Mouse (Mus musculus) hindbrain, embryonic 15.5 days (tissue): ENCODE data around the gene Ctsf. TPM values are rescaled to one million over a fixed set of nuclear protein-coding genes. Genes with fewer than 3 reads are reported as not detected.

Experiments used
- ATAC-seq: fragments of 200-750 bp; cut with Nextera tagmentation; 2 replicates; pipeline ENCODE4 v1.8.0; 2017; ENCODE audit warnings: low read depth, moderate number of reproducible peaks, moderate TSS enrichment; ENCODE audit not compliant: low FRiP score
- H3K27ac ChIP-seq: fragments of 300-500 bp; sonication (generic); replicated peaks from 2 replicates; pipeline ENCODE4 v1.5.1; 2015; ENCODE audit warnings: mild to moderate bottlenecking, inconsistent platforms
- H3K27me3 ChIP-seq: fragments of 300-500 bp; sonication (generic); 2 replicates; pipeline ENCODE4 v1.6.1; 2015; ENCODE audit warnings: control low read depth, inconsistent platforms
- H3K36me3 ChIP-seq: fragments of 300-500 bp; sonication (generic); 2 replicates; pipeline ENCODE4 v1.6.1; 2015; ENCODE audit warnings: control low read depth, inconsistent platforms
- H3K4me1 ChIP-seq: fragments of 300-500 bp; sonication (generic); replicated peaks from 2 replicates; pipeline ENCODE4 v1.6.1; 2015; ENCODE audit warnings: control low read depth, inconsistent platforms
- H3K4me2 ChIP-seq: fragments of 300-500 bp; sonication (generic); 2 replicates; pipeline ENCODE4 v1.6.1; 2015; ENCODE audit warnings: moderate library complexity, mild to moderate bottlenecking, inconsistent platforms
- H3K4me3 ChIP-seq: fragments of 300-500 bp; sonication (generic); 2 replicates; pipeline ENCODE4 v1.5.1; 2015; ENCODE audit warnings: mild to moderate bottlenecking, inconsistent platforms
- H3K9ac ChIP-seq: fragments of 300-500 bp; sonication (generic); 2 replicates; pipeline ENCODE4 v1.6.1; 2015; ENCODE audit warnings: inconsistent platforms
- H3K9me3 ChIP-seq: fragments of 300-500 bp; sonication (generic); 2 replicates; pipeline ENCODE4 v1.6.1; 2016; ENCODE audit warnings: control low read depth, inconsistent platforms
- WGBS: fragments of 180-500 bp; shearing (Covaris S2); methylation state at CpG from one replicate; pipeline ENCODE4 v1.1.7; 2015; 5-methylcytosine and 5-hydroxymethylcytosine counted together
- polyA plus RNA-seq: library from polyadenylated mRNA; unstranded; fragments of >200 nt; fragmentation: Nextera tagmentation; extraction: Ambion mirVana; gene quantifications from 2 replicates; pipeline ENCODE4 v1.2.1, GENCODE M21; 2015

The Ctsf gene
- polyA plus RNA-seq, 1 experiment from 2014 or later = 76.5 TPM

DNA sequence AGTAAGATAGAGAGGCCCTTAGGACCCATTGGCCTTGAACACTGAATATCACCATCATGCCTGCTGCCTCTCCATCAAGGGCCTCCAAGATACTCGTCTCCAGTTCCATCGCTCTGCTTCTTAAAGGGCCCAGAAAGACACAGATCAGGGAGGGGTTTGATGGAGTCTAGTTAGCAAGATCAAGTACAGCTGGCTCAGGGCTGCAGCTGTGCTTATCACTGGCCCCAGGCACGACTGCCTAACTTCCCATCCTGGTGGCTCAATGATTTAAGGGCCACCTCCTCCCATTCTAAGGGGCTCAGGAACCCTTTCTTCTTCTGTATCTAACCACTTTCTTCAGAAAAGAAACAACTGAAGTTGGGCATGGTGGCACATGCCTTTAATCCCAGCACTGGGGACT is 36.9 kb downstream of the Ctsf start:
- peaks cover 11% of the 10 kb centered on the region; the same call in 1 of the 2 replicates for H3K36me3 ChIP-seq
- no peak overlapping the region for H3K27ac ChIP-seq
- H3K9me3 ChIP-seq = no peaks in the 10 kb centered on the region
- ATAC-seq = no peak
- no peak overlapping the region for H3K4me2 ChIP-seq
- WGBS = 90% methylated on average over 3 of the region's 3 CpGs
- H3K4me3 ChIP-seq = no peak overlapping the region
- H3K9ac ChIP-seq = no peak overlapping the region
- H3K4me1 ChIP-seq = no peaks in the 10 kb centered on the region
- no peaks in the 10 kb centered on the region for H3K27me3 ChIP-seq

DNA sequence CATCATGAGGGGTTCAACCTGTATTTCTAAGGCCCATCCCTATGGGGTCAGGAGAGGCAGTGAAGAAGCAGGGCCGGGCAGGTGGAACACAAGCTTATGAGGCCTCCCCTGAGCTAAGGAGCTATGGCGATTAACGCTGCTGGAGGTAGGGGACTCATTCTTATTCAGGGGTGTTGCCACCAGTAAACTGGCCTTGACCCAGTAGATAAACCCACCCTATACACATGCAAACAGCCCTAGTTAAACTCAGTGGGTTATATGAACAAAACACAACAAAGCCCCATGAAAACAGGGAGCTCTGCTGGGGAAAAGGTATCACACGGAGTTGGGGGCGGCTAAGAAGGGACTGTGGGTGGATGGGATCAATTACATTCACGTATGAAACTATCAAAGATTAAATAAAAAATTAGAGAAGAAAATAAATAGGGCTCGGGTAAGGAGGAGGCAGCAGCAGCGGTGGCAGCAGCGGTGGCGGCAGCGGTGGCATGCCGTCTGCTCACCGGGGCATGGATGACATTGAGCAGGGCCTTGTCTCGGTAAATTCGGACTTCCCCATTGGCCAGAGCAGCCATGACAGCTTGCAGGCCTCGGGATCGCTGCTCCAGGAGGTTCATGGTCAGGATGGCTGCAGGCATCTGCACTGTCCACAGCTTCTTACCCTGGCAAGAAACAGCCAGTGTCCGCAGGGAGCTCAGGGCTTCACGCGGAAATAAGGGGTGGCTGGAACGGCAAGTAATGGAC is 42.0 kb downstream of the Ctsf start:
- no peak overlapping the region for H3K4me2 ChIP-seq
- no peaks in the 10 kb centered on the region for H3K27me3 ChIP-seq
- no peak for ATAC-seq
- H3K4me1 ChIP-seq = no peaks in the 10 kb centered on the region
- no peaks in the 10 kb centered on the region for H3K9me3 ChIP-seq
- no peak overlapping the region for H3K27ac ChIP-seq
- 55% methylated on average over 21 of the region's 21 CpGs for WGBS
- H3K9ac ChIP-seq = no peak overlapping the region
- no peak overlapping the region for H3K4me3 ChIP-seq
- H3K36me3 ChIP-seq = peaks cover 20% of the 10 kb centered on the region

DNA sequence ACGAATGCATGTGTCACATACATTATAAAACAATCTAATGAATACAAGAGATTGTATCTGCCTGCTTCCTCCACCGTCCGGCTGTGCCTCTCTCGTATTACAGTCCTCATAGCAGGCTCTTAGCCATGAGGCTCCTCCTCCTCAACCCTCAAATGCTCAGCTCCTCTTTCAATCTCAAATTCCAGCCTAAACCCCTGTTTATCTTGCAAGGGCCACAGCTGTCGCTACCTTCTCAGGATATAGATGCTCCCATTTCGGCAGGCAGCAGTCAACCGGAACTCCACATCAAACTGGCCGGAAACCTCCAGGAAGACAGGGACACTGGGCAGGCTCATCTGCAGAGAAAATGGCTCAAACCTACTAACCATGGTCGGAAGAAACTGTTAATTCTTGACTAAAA is 44.0 kb downstream of the Ctsf start:
- Histone ChIP-seq H3K27me3 (no peaks in the 10 kb centered on the region), H3K27ac (no peak overlapping the region), H3K4me1 (no peaks in the 10 kb centered on the region), H3K36me3 (peaks cover 22% of the 10 kb centered on the region), H3K4me3 (no peak overlapping the region), H3K9ac (no peak overlapping the region), H3K4me2 (no peak overlapping the region), H3K9me3 (no peaks in the 10 kb centered on the region)
- ATAC-seq = no peak
- 89% methylated on average over 9 of the region's 9 CpGs for WGBS

DNA sequence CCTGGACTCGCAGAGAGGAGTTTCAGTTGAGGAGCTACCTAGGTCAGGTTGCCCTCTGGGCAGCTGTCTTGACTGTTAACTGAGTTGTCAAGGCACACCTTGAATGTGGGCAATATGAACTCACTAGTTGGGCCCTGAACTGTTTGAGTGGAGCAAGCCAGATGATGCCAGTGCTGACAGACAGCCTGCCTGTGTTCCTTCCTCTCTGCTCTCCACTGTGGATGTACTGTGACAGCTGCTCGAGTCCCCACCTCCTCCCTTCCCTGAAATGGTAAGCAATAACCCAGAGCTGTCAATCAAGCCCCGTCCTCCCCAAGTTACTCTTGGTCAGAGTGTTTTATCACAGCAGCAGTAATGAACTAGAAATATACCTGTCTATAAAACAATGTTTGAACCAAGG is 45.0 kb downstream of the Ctsf start:
- ATAC-seq = no peak
- Histone ChIP-seq H3K27ac (no peak overlapping the region), H3K4me3 (no peak overlapping the region), H3K36me3 (peaks cover 22% of the 10 kb centered on the region), H3K27me3 (no peaks in the 10 kb centered on the region), H3K4me2 (no peak overlapping the region), H3K9ac (no peak overlapping the region), H3K9me3 (no peaks in the 10 kb centered on the region), H3K4me1 (0 out of 2 replicates have a peak, but pooled peaks cover under 1% of the 10 kb centered on the region)
- 81% methylated on average over 3 of the region's 3 CpGs for WGBS

DNA sequence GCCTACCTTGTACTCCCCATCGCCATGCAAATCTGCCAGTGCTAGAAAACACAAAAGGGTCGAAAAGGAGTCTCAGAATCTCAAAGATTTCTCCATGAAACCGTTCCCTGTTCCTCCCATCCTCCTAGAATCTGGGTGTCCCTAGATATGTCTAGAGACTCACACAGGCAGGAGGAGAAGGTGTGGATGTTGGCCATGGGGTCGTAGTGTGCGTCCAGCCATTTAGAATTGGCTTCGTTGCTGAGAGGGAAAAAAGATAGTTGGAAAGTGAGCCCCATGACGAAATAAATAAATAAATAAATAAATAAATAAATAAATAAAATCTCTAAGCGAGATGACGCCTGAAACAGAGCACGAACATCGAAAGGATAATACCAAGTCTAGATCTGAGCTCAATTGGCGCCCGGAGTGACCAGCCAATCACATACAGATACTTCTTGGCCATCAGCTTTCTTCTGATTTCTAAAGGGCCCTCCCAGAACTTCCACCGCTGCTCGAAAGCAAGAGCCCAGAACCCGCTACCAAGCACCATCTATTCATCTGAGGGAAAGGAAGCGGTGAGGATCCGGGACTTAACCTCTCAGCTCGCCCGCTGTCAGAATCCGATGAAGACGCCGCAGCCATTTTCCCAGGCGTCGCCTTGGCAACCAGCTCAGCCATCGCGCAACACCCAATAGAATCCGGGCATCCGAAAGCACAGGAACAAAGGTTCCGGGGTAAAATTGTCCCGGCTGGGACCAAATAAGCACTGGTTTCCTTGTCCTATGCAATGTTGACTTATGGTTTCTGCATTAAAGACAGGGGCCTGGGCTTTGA is 51.3 kb downstream of the Ctsf start, which contains the start of gene Bbs1:
TSS of gene Bbs1 (minus strand) at position 650 of the 816 bp plus-strand sequence.
- H3K27ac ChIP-seq = peak within 1 kb of the TSS; percentile 89
- H3K36me3 ChIP-seq = peaks cover 37% of the 10 kb centered on the region
- no peaks in the 10 kb centered on the region for H3K27me3 ChIP-seq
- peak within 1 kb of the TSS; percentile 87 for H3K4me3 ChIP-seq
- ATAC-seq = peak; percentile 71
- WGBS = 8% methylated on average over 31 of the region's 31 CpGs
- peak within 1 kb of the TSS; percentile 76 for H3K9ac ChIP-seq
- peak within 1 kb of the TSS; percentile 67 for H3K4me2 ChIP-seq
- H3K9me3 ChIP-seq = no peaks in the 10 kb centered on the region
- H3K4me1 ChIP-seq = peaks cover 14% of the 10 kb centered on the region

DNA sequence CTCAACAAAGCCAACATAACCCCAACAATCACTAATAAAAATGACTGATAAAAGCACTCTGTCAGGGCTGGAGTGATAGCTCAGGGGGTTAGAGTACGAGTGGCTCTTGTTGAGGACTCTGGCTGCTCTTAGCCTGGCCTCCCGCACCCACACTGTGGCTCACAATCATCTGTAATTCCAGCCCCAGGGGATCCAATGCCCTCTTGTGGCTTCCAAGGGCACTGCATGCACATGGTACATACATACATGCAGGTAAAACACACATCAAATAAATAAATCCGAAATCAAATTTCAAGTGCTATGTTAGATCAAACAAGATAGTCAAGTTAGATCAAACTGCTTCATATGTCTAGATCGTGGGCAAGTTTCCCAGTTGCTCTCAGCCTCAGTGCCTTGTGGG is 53.2 kb downstream of the Ctsf start:
- no peak for ATAC-seq
- Histone ChIP-seq H3K36me3 (peaks cover 43% of the 10 kb centered on the region), H3K4me2 (no peak overlapping the region), H3K9me3 (no peaks in the 10 kb centered on the region), H3K27me3 (no peaks in the 10 kb centered on the region), H3K9ac (no peak overlapping the region), H3K27ac (no peak overlapping the region), H3K4me1 (peaks cover 14% of the 10 kb centered on the region), H3K4me3 (no peak overlapping the region)
- 90% methylated on average over 4 of the region's 4 CpGs for WGBS

DNA sequence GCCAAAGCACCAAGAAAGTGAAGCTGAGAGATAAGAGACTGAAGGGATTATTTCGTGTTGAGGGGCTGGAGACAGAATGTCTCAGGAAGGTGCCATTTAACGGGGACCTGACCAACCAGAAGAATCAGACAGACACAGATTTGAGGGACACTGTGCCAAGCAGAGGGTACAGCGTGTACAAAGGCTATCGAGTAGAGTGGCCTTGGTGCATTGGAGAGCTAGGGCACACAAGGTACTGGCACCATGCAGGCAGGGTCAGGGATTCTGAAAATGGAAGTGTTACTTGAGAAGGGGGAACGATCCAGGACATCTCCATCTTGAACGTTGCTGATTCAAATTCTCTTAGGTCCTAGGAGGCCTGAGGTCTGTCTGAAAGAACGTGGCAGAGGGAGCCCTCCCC is 54.4 kb downstream of the Ctsf start:
- Histone ChIP-seq H3K36me3 (peaks cover 54% of the 10 kb centered on the region), H3K27me3 (no peaks in the 10 kb centered on the region), H3K4me3 (no peak overlapping the region), H3K9ac (no peak overlapping the region), H3K9me3 (no peaks in the 10 kb centered on the region), H3K4me2 (no peak overlapping the region), H3K27ac (no peak overlapping the region), H3K4me1 (peaks cover 14% of the 10 kb centered on the region)
- WGBS = 95% methylated on average over 7 of the region's 7 CpGs
- no peak for ATAC-seq

Other genes with a start within 250 kb of the Ctsf start
- 13.2 and 14.7 TPM in 2 replicates for gene Lrfn4, start 239.5 kb upstream of the Ctsf start, polyA plus RNA-seq
- 50.6 and 54.2 TPM in 2 replicates for gene Rce1, start 229.5 kb upstream of the Ctsf start, polyA plus RNA-seq
- gene Gm960, start 156.5 kb upstream of the Ctsf start, polyA plus RNA-seq = 6.6 and 7.0 TPM in 2 replicates
- gene Sptbn2, start 144.0 kb upstream of the Ctsf start, polyA plus RNA-seq = 29.2 and 33.5 TPM in 2 replicates
- 134 and 139 TPM in 2 replicates for gene Rbm4b, start 98.6 kb upstream of the Ctsf start, polyA plus RNA-seq
- 72.3 and 87.5 TPM in 2 replicates for gene Rbm4, start 61.2 kb upstream of the Ctsf start, polyA plus RNA-seq
- 22.9 and 23.9 TPM in 2 replicates for gene Gm21992, start 43.5 kb upstream of the Ctsf start, polyA plus RNA-seq
- 62.4 and 64.8 TPM in 2 replicates for gene Rbm14, start 43.5 kb upstream of the Ctsf start, polyA plus RNA-seq
- 40.8 and 41.4 TPM in 2 replicates for gene Ccs, start 15.8 kb upstream of the Ctsf start, polyA plus RNA-seq
- 0.55 and 0.73 TPM in 2 replicates for gene Ccdc87, start 15.8 kb upstream of the Ctsf start, polyA plus RNA-seq
- gene Actn3, start 22.8 kb downstream of the Ctsf start, polyA plus RNA-seq = 1.6 and 2.3 TPM in 2 replicates
- gene Zdhhc24, start 23.5 kb downstream of the Ctsf start, polyA plus RNA-seq = 23.3 and 24.1 TPM in 2 replicates
- gene Bbs1, start 51.5 kb downstream of the Ctsf start, polyA plus RNA-seq = 8.5 and 10.3 TPM in 2 replicates
- gene Dpp3, start 73.2 kb downstream of the Ctsf start, polyA plus RNA-seq = 106 and 108 TPM in 2 replicates
- gene Peli3, start 88.0 kb downstream of the Ctsf start, polyA plus RNA-seq = 13.3 and 13.7 TPM in 2 replicates
- gene Mrpl11, start 107.0 kb downstream of the Ctsf start, polyA plus RNA-seq = 95.7 and 101 TPM in 2 replicates
- gene Npas4, start 135.2 kb downstream of the Ctsf start, polyA plus RNA-seq = 0.31 and 0.51 TPM in 2 replicates
- gene Slc29a2, start 168.7 kb downstream of the Ctsf start, polyA plus RNA-seq = 12.2 and 15.4 TPM in 2 replicates
- gene B4gat1, start 183.7 kb downstream of the Ctsf start, polyA plus RNA-seq = 93.1 and 97.9 TPM in 2 replicates
- gene AC124502.3, start 183.8 kb downstream of the Ctsf start, polyA plus RNA-seq = 2.7 and 5.1 TPM in 2 replicates
- gene Brms1, start 186.2 kb downstream of the Ctsf start, polyA plus RNA-seq = 30.7 and 31.7 TPM in 2 replicates
- gene Rin1, start 195.4 kb downstream of the Ctsf start, polyA plus RNA-seq = 0.79 and 1.1 TPM in 2 replicates
- 19.8 and 22.0 TPM in 2 replicates for gene Cd248, start 212.9 kb downstream of the Ctsf start, polyA plus RNA-seq
- 28.3 and 34.0 TPM in 2 replicates for gene Tmem151a, start 230.4 kb downstream of the Ctsf start, polyA plus RNA-seq
- 55.8 and 64.0 TPM in 2 replicates for gene Yif1a, start 233.4 kb downstream of the Ctsf start, polyA plus RNA-seq
- gene Cnih2, start 243.4 kb downstream of the Ctsf start, polyA plus RNA-seq = 364 and 435 TPM in 2 replicates